Mouse (Mus musculus): ENCODE data around the gene Alox15. TPM values are rescaled to one million over a fixed set of nuclear protein-coding genes. Genes with fewer than 3 reads are reported as not detected.

Alox15 gene
- polyA plus RNA-seq, 1 experiment, result 14.5 TPM

DNA sequence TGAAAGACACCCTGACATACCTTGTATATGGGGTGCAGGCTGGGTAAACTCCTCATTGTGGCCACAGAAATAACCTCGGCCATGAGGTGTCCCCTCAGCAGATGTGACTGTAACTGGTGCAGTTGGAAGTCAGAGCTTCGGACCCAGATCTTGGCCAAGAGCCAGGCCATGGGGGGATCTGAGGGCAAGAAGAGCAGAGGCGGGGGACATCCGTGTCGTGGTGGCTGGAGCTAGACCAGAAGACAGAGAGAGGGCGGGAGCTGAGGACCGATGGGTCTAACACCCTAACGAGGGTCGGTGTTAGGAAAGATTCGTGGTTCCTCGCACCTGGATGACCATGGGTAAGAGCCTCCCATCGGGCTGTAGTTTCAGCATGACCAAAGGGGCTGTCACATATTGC lies 32.2 kb downstream of the Alox15 start:
- no peak for DNase-seq
- Histone ChIP-seq H3K4me3 (ENCODE audit: control insufficient read depth, insufficient read depth, low read length) (no peak overlapping the region), H3K27ac (ENCODE audit: control insufficient read depth, insufficient read depth, low read length) (no peak overlapping the region), H3K4me1 (replicated peaks; ENCODE audit: control insufficient read depth, insufficient read depth, low read length) (no peaks in the 10 kb centered on the region), H3K27me3 (ENCODE audit: control insufficient read depth, insufficient read depth, low read length) (no peaks in the 10 kb centered on the region; the same call in 1 of the 2 replicates), H3K36me3 (ENCODE audit: control insufficient read depth, insufficient read depth, low read length) (no peaks in the 10 kb centered on the region)
- TF ChIP-seq POLR2A (IDR thresholded peaks at IDR 0.05; ENCODE audit: control insufficient read depth, extremely low read depth, insufficient read depth, low read length, poor library complexity) (no peak), CTCF (IDR thresholded peaks at IDR 0.05; ENCODE audit: borderline replicate concordance, control insufficient read depth, extremely low read depth, insufficient read depth, low read length, poor library complexity) (no peak)
- 77% methylated on average over 12 of the region's 12 CpGs for WGBS

DNA sequence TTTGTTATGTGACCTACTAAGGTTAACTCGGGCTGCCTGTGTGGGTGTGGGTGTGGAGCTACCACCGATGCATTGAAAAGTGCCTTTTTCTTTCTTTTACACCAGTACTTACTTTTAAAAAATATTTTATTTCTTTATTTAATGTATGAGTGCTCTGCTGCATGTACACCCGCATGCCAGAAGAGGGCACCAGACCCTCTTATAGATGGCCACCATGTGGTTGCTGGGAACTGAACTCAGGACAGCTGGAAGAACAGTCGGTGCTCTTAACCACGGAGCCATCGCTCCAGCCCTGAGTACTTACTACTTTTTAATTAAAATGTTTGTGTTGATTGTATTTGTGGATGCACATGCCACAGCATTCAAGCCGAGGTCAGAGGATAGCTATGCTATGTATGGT lies 38.0 kb downstream of the Alox15 start:
- no peaks in the 10 kb centered on the region for H3K36me3 ChIP-seq (ENCODE audit: control insufficient read depth, insufficient read depth, low read length)
- WGBS, result 31% methylated on average over 7 of the region's 7 CpGs
- H3K4me3 ChIP-seq (ENCODE audit: control insufficient read depth, insufficient read depth, low read length), result no peak overlapping the region
- no peak for TF ChIP-seq CTCF (IDR thresholded peaks at IDR 0.05; ENCODE audit: borderline replicate concordance, control insufficient read depth, extremely low read depth, insufficient read depth, low read length, poor library complexity)
- TF ChIP-seq POLR2A (IDR thresholded peaks at IDR 0.05; ENCODE audit: control insufficient read depth, extremely low read depth, insufficient read depth, low read length, poor library complexity), result no peak
- no peak overlapping the region for H3K27ac ChIP-seq (ENCODE audit: control insufficient read depth, insufficient read depth, low read length)
- H3K27me3 ChIP-seq (ENCODE audit: control insufficient read depth, insufficient read depth, low read length), result no peaks in the 10 kb centered on the region
- peak; percentile 38 for DNase-seq
- H3K4me1 ChIP-seq (replicated peaks; ENCODE audit: control insufficient read depth, insufficient read depth, low read length), result peaks cover 5% of the 10 kb centered on the region

DNA sequence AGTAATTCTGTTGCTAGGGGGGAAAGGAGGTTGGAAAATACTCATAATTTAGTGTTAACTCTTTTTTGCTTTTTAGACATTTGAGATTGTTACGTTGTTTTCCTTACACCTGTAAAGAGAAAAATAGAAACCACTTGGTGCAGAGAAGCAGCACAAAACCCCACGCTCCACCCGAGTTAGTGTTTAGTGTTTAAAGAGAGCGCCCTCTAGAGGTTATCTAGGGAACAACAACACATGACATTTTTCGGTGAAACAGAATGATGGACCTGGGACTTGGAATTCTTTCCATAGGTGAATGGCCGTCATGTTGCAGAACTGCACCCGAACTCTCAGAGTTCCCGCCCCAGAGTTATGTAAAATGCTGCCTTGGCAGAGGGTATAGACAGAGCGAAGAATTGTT lies 42.5 kb downstream of the Alox15 start:
- 9% methylated on average over 9 of the region's 9 CpGs for WGBS
- peak; percentile 59 for DNase-seq
- H3K4me1 ChIP-seq (replicated peaks; ENCODE audit: control insufficient read depth, insufficient read depth, low read length), result peaks cover 16% of the 10 kb centered on the region
- H3K27ac ChIP-seq (ENCODE audit: control insufficient read depth, insufficient read depth, low read length), result no peak overlapping the region
- H3K27me3 ChIP-seq (ENCODE audit: control insufficient read depth, insufficient read depth, low read length), result no peaks in the 10 kb centered on the region
- H3K4me3 ChIP-seq (ENCODE audit: control insufficient read depth, insufficient read depth, low read length), result no peak overlapping the region
- TF ChIP-seq POLR2A (IDR thresholded peaks at IDR 0.05; ENCODE audit: control insufficient read depth, extremely low read depth, insufficient read depth, low read length, poor library complexity) (no peak), CTCF (IDR thresholded peaks at IDR 0.05; ENCODE audit: borderline replicate concordance, control insufficient read depth, extremely low read depth, insufficient read depth, low read length, poor library complexity) (no peak)
- no peaks in the 10 kb centered on the region for H3K36me3 ChIP-seq (ENCODE audit: control insufficient read depth, insufficient read depth, low read length)

DNA sequence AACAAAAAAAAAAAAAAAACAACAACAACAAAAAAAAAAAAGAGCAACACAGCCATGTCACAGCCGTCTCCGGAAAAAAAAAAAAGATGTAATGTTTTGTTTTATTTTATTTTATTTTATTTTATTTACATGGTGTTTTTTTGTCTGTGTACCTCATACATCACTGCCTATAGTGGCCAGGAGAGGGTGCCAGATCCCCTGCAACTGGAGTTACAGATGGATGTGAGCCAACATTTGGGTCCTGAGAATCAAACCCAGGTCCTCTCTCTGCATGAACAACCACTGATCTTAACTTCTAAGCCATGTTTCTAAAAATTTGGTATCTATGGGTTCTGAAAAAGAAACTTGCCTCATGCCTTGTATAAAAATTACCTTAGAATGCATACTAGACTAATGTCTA lies 43.5 kb downstream of the Alox15 start:
- TF ChIP-seq POLR2A (IDR thresholded peaks at IDR 0.05; ENCODE audit: control insufficient read depth, extremely low read depth, insufficient read depth, low read length, poor library complexity) (no peak), CTCF (IDR thresholded peaks at IDR 0.05; ENCODE audit: borderline replicate concordance, control insufficient read depth, extremely low read depth, insufficient read depth, low read length, poor library complexity) (no peak)
- Histone ChIP-seq H3K4me1 (replicated peaks; ENCODE audit: control insufficient read depth, insufficient read depth, low read length) (peaks cover 16% of the 10 kb centered on the region), H3K36me3 (ENCODE audit: control insufficient read depth, insufficient read depth, low read length) (no peaks in the 10 kb centered on the region), H3K27me3 (ENCODE audit: control insufficient read depth, insufficient read depth, low read length) (no peaks in the 10 kb centered on the region), H3K4me3 (ENCODE audit: control insufficient read depth, insufficient read depth, low read length) (no peak overlapping the region), H3K27ac (ENCODE audit: control insufficient read depth, insufficient read depth, low read length) (no peak overlapping the region)
- peak; percentile 47 for DNase-seq
- WGBS, result 91% methylated on average over 2 of the region's 2 CpGs

DNA sequence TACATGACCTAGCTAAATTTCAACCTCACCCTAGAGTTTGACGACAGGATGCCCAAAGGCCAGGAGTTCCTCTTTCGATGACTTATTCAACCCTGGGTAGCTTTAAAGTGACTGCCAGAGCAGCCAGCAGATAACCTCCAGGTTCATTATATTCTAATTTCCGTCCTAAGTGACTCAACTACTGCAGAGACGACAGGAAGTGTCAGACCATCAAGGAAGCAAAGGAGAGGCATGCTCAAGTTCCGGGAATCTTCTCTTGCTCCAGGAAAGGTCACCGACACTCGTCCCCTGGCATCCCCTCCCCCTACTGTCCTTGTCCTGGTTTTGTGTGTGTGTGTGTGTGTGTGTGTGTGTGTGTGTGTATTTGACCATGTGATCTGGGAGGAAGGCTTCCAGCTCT lies 45.7 kb downstream of the Alox15 start:
- no peak overlapping the region for H3K4me3 ChIP-seq (ENCODE audit: control insufficient read depth, insufficient read depth, low read length)
- DNase-seq, result peak; percentile 35
- 10% methylated on average over 7 of the region's 7 CpGs for WGBS
- peaks cover 16% of the 10 kb centered on the region for H3K4me1 ChIP-seq (replicated peaks; ENCODE audit: control insufficient read depth, insufficient read depth, low read length)
- no peak for TF ChIP-seq POLR2A (IDR thresholded peaks at IDR 0.05; ENCODE audit: control insufficient read depth, extremely low read depth, insufficient read depth, low read length, poor library complexity)
- H3K36me3 ChIP-seq (ENCODE audit: control insufficient read depth, insufficient read depth, low read length), result no peaks in the 10 kb centered on the region
- no peak overlapping the region for H3K27ac ChIP-seq (ENCODE audit: control insufficient read depth, insufficient read depth, low read length)
- no peaks in the 10 kb centered on the region for H3K27me3 ChIP-seq (ENCODE audit: control insufficient read depth, insufficient read depth, low read length)

DNA sequence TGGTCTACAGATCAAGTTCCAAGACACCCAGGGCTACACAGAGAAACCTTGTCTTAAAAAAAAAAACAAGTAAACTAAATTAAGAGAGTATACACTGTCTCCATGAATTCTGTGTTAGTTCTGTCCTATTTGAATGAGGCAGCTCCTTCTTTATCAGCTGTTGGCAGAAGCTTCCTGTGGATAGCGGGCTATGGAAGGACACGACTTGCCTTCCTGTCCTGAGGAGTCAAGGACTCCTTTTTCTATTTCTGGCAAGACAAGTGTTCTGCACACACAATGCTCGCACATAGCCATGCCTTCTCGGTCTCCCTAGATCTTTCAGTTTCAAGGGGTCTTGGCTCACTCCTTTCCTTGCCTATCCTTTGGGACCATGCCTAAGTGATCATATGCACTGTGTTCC lies 49.5 kb downstream of the Alox15 start:
- no peak overlapping the region for H3K4me3 ChIP-seq (ENCODE audit: control insufficient read depth, insufficient read depth, low read length)
- WGBS, result 86% methylated on average over 4 of the region's 4 CpGs
- H3K36me3 ChIP-seq (ENCODE audit: control insufficient read depth, insufficient read depth, low read length), result no peaks in the 10 kb centered on the region
- no peak for DNase-seq
- H3K27me3 ChIP-seq (ENCODE audit: control insufficient read depth, insufficient read depth, low read length), result no peaks in the 10 kb centered on the region
- peaks cover 30% of the 10 kb centered on the region for H3K4me1 ChIP-seq (replicated peaks; ENCODE audit: control insufficient read depth, insufficient read depth, low read length)
- H3K27ac ChIP-seq (ENCODE audit: control insufficient read depth, insufficient read depth, low read length), result no peak overlapping the region
- TF ChIP-seq POLR2A (IDR thresholded peaks at IDR 0.05; ENCODE audit: control insufficient read depth, extremely low read depth, insufficient read depth, low read length, poor library complexity), result no peak
- no peak for TF ChIP-seq CTCF (IDR thresholded peaks at IDR 0.05; ENCODE audit: borderline replicate concordance, control insufficient read depth, extremely low read depth, insufficient read depth, low read length, poor library complexity)

DNA sequence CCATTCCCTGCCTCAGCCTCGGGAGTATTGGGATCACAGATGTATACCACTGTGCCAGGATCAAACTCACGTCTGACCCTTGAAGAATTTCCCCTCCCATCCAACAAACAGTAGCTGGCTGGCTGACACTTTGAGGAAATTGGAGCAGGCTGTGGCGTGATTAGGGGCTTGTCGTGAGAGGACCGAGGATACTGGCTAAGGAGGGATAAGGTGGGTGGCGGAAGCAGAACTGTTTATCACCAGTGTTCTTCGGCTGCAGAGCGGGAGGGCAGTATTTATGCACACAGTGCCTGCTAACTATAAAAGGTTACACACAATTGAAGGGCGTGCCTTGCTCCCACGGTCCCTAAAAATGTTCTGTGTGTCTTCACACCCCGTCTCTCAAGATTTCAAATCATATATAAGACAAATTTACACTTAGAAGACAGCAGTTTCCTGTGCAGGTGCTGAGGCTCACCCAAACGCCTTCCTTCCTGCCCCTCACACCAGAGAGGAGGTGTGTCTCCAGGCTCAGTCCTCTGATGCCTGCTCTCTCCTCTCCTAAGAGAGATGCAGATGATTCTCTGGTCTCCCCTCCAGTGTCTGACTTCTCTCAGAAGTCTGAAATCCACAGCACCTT lies 53.9 kb downstream of the Alox15 start:
- Histone ChIP-seq H3K4me1 (replicated peaks; ENCODE audit: control insufficient read depth, insufficient read depth, low read length) (peaks cover 25% of the 10 kb centered on the region), H3K4me3 (ENCODE audit: control insufficient read depth, insufficient read depth, low read length) (peak overlapping the region; percentile 26), H3K27ac (ENCODE audit: control insufficient read depth, insufficient read depth, low read length) (peak overlapping the region; percentile 100), H3K36me3 (ENCODE audit: control insufficient read depth, insufficient read depth, low read length) (no peaks in the 10 kb centered on the region), H3K27me3 (ENCODE audit: control insufficient read depth, insufficient read depth, low read length) (no peaks in the 10 kb centered on the region)
- no peak for TF ChIP-seq POLR2A (IDR thresholded peaks at IDR 0.05; ENCODE audit: control insufficient read depth, extremely low read depth, insufficient read depth, low read length, poor library complexity)
- TF ChIP-seq CTCF (IDR thresholded peaks at IDR 0.05; ENCODE audit: borderline replicate concordance, control insufficient read depth, extremely low read depth, insufficient read depth, low read length, poor library complexity), result no peak
- peak; percentile 79 for DNase-seq
- WGBS, result 3% methylated on average over 12 of the region's 12 CpGs

Data from thymus, adult 2 months (tissue).